ENCODE assay signal across 7 mouse cellular contexts in the genomic region with DNA sequence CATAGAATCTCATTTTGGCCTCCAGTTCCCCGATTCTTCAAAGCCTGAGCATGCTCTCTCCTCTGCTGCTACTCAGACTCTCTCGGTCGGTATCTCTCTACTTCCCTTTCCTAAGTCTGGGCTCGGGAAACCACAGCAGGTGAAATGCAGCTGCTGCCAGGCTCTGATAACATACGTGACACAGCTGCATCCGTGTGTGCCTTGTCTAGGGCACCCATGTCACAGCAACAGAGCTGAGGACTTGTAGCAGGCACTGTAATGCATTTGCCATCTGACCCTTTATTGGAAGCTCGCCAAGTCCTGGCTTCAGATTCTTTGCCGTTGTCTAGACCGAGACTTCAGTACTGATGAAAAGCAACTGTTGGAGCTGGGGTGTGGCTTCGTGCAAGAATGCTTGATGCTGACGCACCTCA. TPM values are rescaled to one million over a fixed set of nuclear protein-coding genes. Genes with fewer than 3 reads are reported as not detected.
A peak's percentile ranks its signal among the peaks of the same experiment; 100 is the strongest.
DNase-seq lines count a peak whose midpoint lies in the region; ATAC-seq lines count a peak whose summit lies in the region.

No protein-coding gene starts in this region.

- no peak overlapping the region for H3K9ac ChIP-seq in midbrain, embryonic 11.5 days (ENCODE audit: low read length)
- peak overlapping the region; percentile 61 for H3K9ac ChIP-seq in heart, embryonic 14.5 days (ENCODE audit: low read length)
- H3K9ac ChIP-seq in midbrain, embryonic 16.5 days (ENCODE audit: low read depth, low read length) = peak overlapping the region; percentile 27; the same call in 1 of the 2 replicates

- peak; percentile 28; the same call in 1 of the 2 replicates for ATAC-seq in midbrain, embryonic 11.5 days (ENCODE audit: low FRiP score)
- peak; percentile 73 for ATAC-seq in heart, embryonic 14.5 days (ENCODE audit: insufficient number of reproducible peaks, insufficient read depth, low FRiP score, low read depth)
- ATAC-seq in midbrain, embryonic 16.5 days = peak; percentile 79

- H3K36me3 ChIP-seq in midbrain, embryonic 11.5 days (ENCODE audit: control insufficient read depth, insufficient read depth, low read length) = no peaks in the 10 kb centered on the region
- peaks cover 35% of the 10 kb centered on the region for H3K36me3 ChIP-seq in midbrain, embryonic 10.5 days
- H3K36me3 ChIP-seq in heart, embryonic 14.5 days (ENCODE audit: control insufficient read depth, insufficient read depth, low read length) = peaks cover 18% of the 10 kb centered on the region
- peaks cover 40% of the 10 kb centered on the region for H3K36me3 ChIP-seq in limb, embryonic 10.5 days
- H3K36me3 ChIP-seq in midbrain, embryonic 16.5 days (ENCODE audit: control insufficient read depth, insufficient read depth, low read length) = no peaks in the 10 kb centered on the region; the same call in 1 of the 2 replicates

- no peak overlapping the region for H3K4me3 ChIP-seq in midbrain, embryonic 11.5 days (ENCODE audit: low read depth, low read length)
- no peak overlapping the region for H3K4me3 ChIP-seq in midbrain, embryonic 10.5 days
- peak overlapping the region; percentile 14 to 25; a peak in 3 of 4 replicates for H3K4me3 ChIP-seq in heart, embryonic 14.5 days (ENCODE audit: control insufficient read depth in 1 of 2, insufficient read depth in 1 of 2, low read depth in 1 of 2, low read length in 2 of 2)
- no peak overlapping the region for H3K4me3 ChIP-seq in limb, embryonic 10.5 days
- H3K4me3 ChIP-seq in midbrain, embryonic 16.5 days (ENCODE audit: low read depth, low read length) = peak overlapping the region; percentile 1

- H3K9me3 ChIP-seq in midbrain, embryonic 11.5 days (ENCODE audit: control insufficient read depth, low read length) = no peaks in the 10 kb centered on the region
- H3K9me3 ChIP-seq in midbrain, embryonic 10.5 days (replicated peaks) = no peaks in the 10 kb centered on the region
- H3K9me3 ChIP-seq in heart, embryonic 14.5 days (ENCODE audit: control insufficient read depth, low read length) = no peaks in the 10 kb centered on the region
- H3K9me3 ChIP-seq in limb, embryonic 10.5 days (replicated peaks) = no peaks in the 10 kb centered on the region
- no peaks in the 10 kb centered on the region for H3K9me3 ChIP-seq in midbrain, embryonic 16.5 days (replicated peaks; ENCODE audit: control insufficient read depth, low read length, poor library complexity, severe bottlenecking)

- no peak overlapping the region for H3K4me2 ChIP-seq in midbrain, embryonic 11.5 days
- H3K4me2 ChIP-seq in heart, embryonic 14.5 days (ENCODE audit: low read length) = peak overlapping the region; percentile 64
- peak overlapping the region; percentile 17 for H3K4me2 ChIP-seq in midbrain, embryonic 16.5 days (ENCODE audit: low read length)

- no peaks in the 10 kb centered on the region for H3K27me3 ChIP-seq in midbrain, embryonic 11.5 days (ENCODE audit: control insufficient read depth, insufficient read depth, low read length)
- no peaks in the 10 kb centered on the region for H3K27me3 ChIP-seq in midbrain, embryonic 10.5 days (ENCODE audit: low read depth, poor library complexity, severe bottlenecking)
- H3K27me3 ChIP-seq in heart, embryonic 14.5 days (ENCODE audit: control insufficient read depth, insufficient read depth, low read length) = no peaks in the 10 kb centered on the region
- H3K27me3 ChIP-seq in limb, embryonic 10.5 days (ENCODE audit: low read depth, poor library complexity, severe bottlenecking) = no peaks in the 10 kb centered on the region
- no peaks in the 10 kb centered on the region for H3K27me3 ChIP-seq in midbrain, embryonic 16.5 days (ENCODE audit: control insufficient read depth, insufficient read depth, low read depth, low read length)

- H3K27ac ChIP-seq in midbrain, embryonic 11.5 days (ENCODE audit: low read depth, low read length) = no peak overlapping the region
- no peak overlapping the region for H3K27ac ChIP-seq in midbrain, embryonic 10.5 days (replicated peaks)
- H3K27ac ChIP-seq in heart, embryonic 14.5 days (replicated peaks in 1 of 2; ENCODE audit: control insufficient read depth in 1 of 2, insufficient read depth in 1 of 2, low read depth in 2 of 2, low read length in 2 of 2) = peak overlapping the region; percentile 88 to 92
- H3K27ac ChIP-seq in limb, embryonic 10.5 days = 0 out of 2 replicates have a peak overlapping the region, but pooled peaks have one; percentile 9
- H3K27ac ChIP-seq in midbrain, embryonic 16.5 days (ENCODE audit: low read length) = peak overlapping the region; percentile 65

- no peaks in the 10 kb centered on the region for H3K4me1 ChIP-seq in midbrain, embryonic 11.5 days (ENCODE audit: control insufficient read depth, insufficient read depth, low read length)
- peaks cover 6% of the 10 kb centered on the region; the same call in 1 of the 2 replicates for H3K4me1 ChIP-seq in midbrain, embryonic 10.5 days
- H3K4me1 ChIP-seq in heart, embryonic 14.5 days (ENCODE audit: control insufficient read depth in 2 of 2, insufficient read depth in 2 of 2, low read length in 2 of 2) = peaks cover 15 to 29% of the 10 kb centered on the region in 2 experiments
- H3K4me1 ChIP-seq in limb, embryonic 10.5 days = no peaks in the 10 kb centered on the region
- no peaks in the 10 kb centered on the region for H3K4me1 ChIP-seq in midbrain, embryonic 16.5 days (ENCODE audit: control insufficient read depth, insufficient read depth, low read length)

- no peak for DNase-seq in midbrain, embryonic 11.5 days (ENCODE audit: low spot score, missing footprints)
- DNase-seq in midbrain, embryonic 10.5 days (ENCODE audit: low spot score) = no peak
- DNase-seq in cerebellum, postnatal 25 days = peak; percentile 33 to 50
- DNase-seq in limb, embryonic 10.5 days (ENCODE audit: low spot score) = no peak
- no peak for DNase-seq in ovary, adult 18-20 months (ENCODE audit: low spot score)

- WGBS in midbrain, embryonic 11.5 days = 85% methylated on average over 11 of the region's 11 CpGs
- 89% methylated on average over 11 of the region's 11 CpGs for WGBS in midbrain, embryonic 10.5 days
- 9% methylated on average over 11 of the region's 11 CpGs for WGBS in heart, embryonic 14.5 days
- 83% methylated on average over 11 of the region's 11 CpGs for WGBS in limb, embryonic 10.5 days
- WGBS in midbrain, embryonic 16.5 days = 46% methylated on average over 11 of the region's 11 CpGs

RNA-seq across cellular contexts. Expression of gene Ppa2, which starts 29.5 kb away (rescaled TPM):
- 85.5 and 88.5 TPM in 2 replicates for polyA plus RNA-seq in midbrain, embryonic 11.5 days (2014; fragmentation: Nextera tagmentation; extraction: Ambion mirVana)
- polyA plus RNA-seq in midbrain, embryonic 10.5 days (2016; fragmentation: Nextera tagmentation; extraction: Ambion mirVana) = 87.6 and 91.6 TPM in 2 replicates
- polyA plus RNA-seq in heart, embryonic 14.5 days (2014; fragmentation: Nextera tagmentation; extraction: Ambion mirVana) = 134 and 145 TPM in 2 replicates
- 81.7 and 95.4 TPM in 2 replicates for polyA plus RNA-seq in limb, embryonic 10.5 days (2016; fragmentation: Nextera tagmentation; extraction: Ambion mirVana)
- 96.0 and 99.1 TPM in 2 replicates for polyA plus RNA-seq in midbrain, embryonic 16.5 days (2015; fragmentation: Nextera tagmentation; extraction: Ambion mirVana)

Comparison
In these comparisons a context has a peak if more than half of its experiments do, and no peak if none do; other contexts are left out.
1. H3K27ac ChIP-seq: peak in heart, embryonic 14.5 days (2 of 2), limb, embryonic 10.5 days (single experiment) and midbrain, embryonic 16.5 days (single experiment); none in midbrain, embryonic 11.5 days (single experiment) and midbrain, embryonic 10.5 days (single experiment).
2. H3K4me3 ChIP-seq: peak in heart, embryonic 14.5 days (2 of 2) and midbrain, embryonic 16.5 days (single experiment); none in midbrain, embryonic 11.5 days (single experiment), midbrain, embryonic 10.5 days (single experiment) and limb, embryonic 10.5 days (single experiment).
3. ATAC-seq: peak in every context shown above with its lines; median percentile 79 in midbrain, embryonic 16.5 days; 73 in heart, embryonic 14.5 days; 28 in midbrain, embryonic 11.5 days.
4. DNase-seq: peak in cerebellum, postnatal 25 days (2 of 2); none in midbrain, embryonic 11.5 days (single experiment), midbrain, embryonic 10.5 days (single experiment), limb, embryonic 10.5 days (single experiment) and ovary, adult 18-20 months (single experiment).